Mouse (Mus musculus) lung, adult 2 months (tissue): Measurements from ENCODE around the gene Irx1.

Experiments
- CTCF ChIP-seq: fragments of 200-500 bp; IDR thresholded peaks from 2 replicates; pipeline ENCODE4 v1.5.1; 2011; ENCODE audit warnings: mild to moderate bottlenecking, low read length, control low read depth; ENCODE audit not compliant: insufficient read depth
- POLR2A ChIP-seq: fragments of 200-500 bp; IDR thresholded peaks from 2 replicates; pipeline ENCODE4 v1.6.1; 2011; ENCODE audit warnings: low read depth, mild to moderate bottlenecking, control low read depth, low read length, borderline replicate concordance; ENCODE audit errors: extremely low read depth

DNA sequence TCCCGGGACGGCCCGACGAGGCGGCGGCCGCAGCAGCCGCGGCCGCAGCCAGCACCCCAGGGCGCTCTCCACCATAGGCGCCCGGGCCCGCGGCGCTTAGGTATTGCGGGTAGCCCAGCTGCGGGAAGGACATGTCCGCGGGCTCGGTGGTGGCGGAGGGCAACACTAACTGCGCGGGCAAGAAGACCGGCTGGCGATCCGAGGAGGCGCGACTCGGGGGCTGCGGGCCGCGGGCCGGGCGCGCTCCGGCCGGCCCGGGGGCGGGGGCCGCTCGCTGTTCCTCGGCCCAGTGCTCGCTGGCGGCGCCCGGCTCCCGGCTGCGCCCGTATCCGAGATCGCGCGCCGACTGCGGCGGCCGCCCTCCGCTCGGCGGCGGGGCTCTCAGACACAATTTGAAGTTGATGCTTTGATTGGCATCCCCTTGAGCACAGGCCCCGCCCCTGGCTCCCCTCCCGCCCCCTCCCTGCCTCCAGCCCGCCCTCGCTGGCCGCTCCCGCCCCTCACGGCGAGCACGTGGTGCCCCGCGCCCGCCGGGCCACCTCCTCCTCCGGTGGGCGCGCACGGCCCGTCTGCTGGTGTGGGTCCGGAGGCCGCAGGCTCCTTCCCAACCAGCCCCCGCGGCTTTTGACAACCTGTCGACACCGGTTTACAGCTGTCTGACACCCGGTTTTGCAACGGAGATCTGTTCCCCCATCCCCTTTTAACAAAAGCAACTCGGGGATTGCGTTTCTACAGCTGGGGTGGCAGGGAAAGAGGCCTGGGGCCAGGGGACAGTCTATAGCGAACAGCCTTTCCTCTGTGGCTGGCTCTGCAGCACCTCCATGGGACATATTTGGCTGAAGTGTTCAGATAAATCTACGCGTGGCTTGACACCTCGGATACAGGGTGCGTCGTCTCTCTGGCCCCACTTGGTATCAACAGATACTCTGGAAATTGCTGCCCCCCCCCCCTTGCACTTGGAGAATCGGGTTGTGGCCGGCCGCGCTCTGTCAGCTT, at the start of gene Irx1:
- TF ChIP-seq POLR2A: peak; percentile 36; the same call in 1 of the 2 replicates
- no peak for TF ChIP-seq CTCF
